Mouse (Mus musculus) liver (tissue): ENCODE data around the gene Calhm1.
A peak's percentile ranks its signal among the peaks of the same experiment; 100 is the strongest.

ENCODE experiments used
- DNase-seq: peaks from one replicate; pipeline ENCODE4 v3.0.0-alpha.2; 2020; ENCODE audit warnings: mixed read lengths

Calhm1 gene

DNA sequence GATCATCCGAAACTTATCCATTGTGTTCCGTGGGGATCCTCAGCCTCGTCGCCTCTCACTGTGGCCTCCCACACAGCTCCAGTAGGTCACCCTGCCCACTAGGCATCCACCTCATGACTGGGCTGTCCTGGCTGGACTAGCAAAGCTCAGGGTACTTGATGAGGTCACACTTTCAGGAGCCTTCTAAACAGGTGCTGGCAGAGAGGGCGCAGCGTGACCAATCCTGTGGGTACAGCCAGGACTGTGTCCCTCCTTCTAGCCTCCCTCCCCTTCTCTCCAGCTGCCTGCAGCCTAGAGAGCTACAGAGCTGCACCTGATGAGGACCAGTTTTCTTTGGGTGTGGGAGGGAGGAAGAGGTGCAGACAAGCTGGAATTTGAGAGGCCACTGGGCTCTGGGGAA, at the start of gene Calhm1:
Gene Calhm1, minus strand, starts transcription at position 101 of the 400 bp plus-strand sequence.
- DNase-seq = no peak

DNA sequence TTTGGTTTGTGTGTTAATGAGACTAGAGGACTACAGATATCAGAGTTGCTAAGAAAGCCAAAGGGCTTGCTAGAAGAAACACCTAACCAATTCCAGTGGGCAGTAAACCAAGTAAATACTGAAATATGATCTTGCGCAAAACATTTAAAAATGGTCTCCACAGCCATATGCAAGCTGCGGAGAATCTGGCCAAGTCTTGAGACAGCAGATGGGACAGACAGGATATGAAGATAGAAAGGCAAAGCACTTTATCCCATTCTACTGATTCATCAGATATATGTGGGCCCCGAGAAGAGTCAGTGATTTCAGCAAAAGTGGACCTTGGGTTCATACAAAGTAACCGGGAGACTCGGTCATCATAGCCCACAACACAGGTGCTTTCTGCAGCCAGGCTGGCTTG, 48.1 kb upstream of the Calhm1 start:
- DNase-seq = no peak

GRCm38 (mm10) chr19:47188515-47189128, 44.6 kb upstream of the Calhm1 start:
- no peak for DNase-seq

GRCm38 (mm10) chr19:47186514-47187275, 42.6 kb upstream of the Calhm1 start:
- no peak for DNase-seq

DNA sequence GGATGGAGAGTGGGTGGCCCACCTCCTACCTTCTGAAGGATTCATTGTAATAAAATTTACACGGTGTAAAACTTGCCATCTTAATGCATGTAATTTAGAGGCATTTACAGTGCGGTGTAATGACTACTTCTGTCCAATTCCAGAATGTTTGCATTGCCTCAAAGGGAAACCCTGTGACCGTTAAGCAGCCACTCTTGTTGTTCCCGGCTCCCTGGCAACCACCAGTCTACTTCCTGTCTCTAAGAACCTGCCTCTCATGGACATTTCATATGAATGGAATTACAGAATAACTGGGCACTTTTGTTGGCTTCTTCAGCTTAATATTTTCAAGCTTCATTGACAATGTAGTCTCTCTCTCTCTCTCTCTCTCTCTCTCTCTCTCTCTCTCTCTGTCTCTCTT, 40.7 kb upstream of the Calhm1 start:
- DNase-seq = no peak

- DNase-seq = no peak
Measured at GRCm38 (mm10) chr19:47184221-47184620, 40.2 kb upstream of the Calhm1 start.

GRCm38 (mm10) chr19:47180011-47180410, 36.0 kb upstream of the Calhm1 start:
- DNase-seq = no peak

DNA sequence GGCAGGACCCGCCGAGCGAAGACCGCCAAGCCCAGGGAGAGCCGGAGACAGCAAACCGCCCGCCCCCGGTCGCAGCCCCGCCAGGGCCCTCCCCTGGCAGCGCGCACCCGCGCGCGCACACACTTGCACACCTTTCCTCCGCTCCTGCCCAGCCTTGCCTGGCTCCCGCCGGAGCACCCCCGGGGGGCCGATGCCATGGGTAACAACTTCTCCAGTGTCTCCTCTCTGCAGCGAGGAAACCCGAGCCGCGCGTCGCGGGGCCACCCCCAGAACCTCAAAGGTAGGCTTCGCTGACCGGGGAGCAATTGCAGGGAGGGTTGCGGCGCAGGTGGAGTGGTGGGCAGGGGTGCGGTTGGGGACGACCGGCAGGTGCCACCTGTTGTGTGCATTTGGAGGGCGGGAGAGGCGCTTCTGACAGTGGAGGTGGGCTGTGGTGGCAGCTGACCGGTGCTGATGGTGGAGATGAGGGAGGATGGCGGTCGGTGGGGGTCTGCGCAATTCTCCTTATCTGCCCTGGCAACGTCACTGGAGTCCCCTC, 35.3 kb upstream of the Calhm1 start:
- no peak for DNase-seq

DNA sequence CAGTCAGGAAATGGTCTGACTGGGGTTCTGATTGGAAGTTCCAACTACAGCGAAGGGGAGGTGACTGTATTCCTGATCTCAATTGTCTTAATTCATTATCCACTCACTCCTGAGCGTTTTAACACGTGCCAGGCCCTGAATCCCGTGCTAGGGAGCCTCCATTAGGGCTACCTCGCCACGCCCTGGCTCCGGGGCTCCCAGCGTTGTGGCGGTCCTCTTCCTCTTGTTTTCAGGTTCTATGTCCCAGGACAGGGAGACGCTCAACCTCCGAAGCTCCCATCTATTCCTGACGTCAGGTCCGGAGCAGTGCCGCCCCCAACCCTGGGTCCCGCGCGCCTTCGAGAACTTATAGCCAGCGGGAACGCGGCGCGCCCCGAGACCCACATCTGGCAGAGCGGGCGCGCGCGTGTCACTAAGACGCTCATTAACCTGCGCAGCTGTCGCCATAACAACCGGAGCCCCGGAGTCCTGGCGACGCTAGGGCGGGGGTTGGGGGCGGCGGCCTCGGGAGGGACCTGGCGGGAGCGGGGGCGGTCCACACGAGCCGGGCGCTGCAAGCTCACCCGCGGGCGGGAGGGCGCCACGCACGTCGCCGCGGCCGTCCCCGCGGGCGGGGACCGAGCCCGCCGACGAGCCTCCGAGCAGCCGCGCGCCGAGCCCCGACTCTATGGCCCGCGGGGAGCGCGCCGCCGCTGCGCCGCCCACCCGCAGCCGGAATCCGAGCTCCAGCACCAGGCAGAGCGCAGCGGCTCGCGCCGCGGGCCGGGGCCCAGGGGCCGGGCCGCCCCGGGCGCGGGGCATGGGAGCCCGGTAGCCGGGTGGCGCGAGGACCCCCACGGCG, 34.6 kb upstream of the Calhm1 start, which contains the start of gene Neurl1a:
Gene Neurl1a, plus strand, starts transcription at position 390 of the 841 bp plus-strand sequence.
- DNase-seq = peak; percentile 26

- DNase-seq = no peak
Measured at GRCm38 (mm10) chr19:47178001-47178400, 33.9 kb upstream of the Calhm1 start.

- DNase-seq = no peak
Measured at GRCm38 (mm10) chr19:47176916-47177505, 33.0 kb upstream of the Calhm1 start.

- no peak for DNase-seq
Measured at GRCm38 (mm10) chr19:47175472-47175871, 31.4 kb upstream of the Calhm1 start.

DNA sequence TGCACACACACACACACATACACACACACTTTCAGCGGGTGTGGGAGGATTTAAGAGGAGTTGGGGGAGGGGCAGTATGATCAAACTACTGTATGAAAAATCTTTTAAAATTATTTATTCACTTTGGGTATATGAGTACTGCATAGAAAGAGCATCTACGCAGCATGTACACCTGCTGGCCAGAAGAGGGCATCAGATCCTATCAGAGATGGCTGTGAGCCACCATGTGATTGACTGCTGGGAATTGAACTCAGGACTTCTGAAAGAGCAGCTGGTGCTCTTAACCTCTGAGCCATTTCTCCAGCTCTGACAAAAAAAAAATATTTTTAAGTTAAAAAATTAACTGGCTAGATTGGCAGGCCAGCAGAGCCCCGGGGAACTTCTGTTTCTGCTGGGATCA, 30.5 kb upstream of the Calhm1 start:
- DNase-seq = no peak

GRCm38 (mm10) chr19:47168793-47169412, 24.8 kb upstream of the Calhm1 start:
- DNase-seq = peak; percentile 79

- DNase-seq = no peak
Measured at GRCm38 (mm10) chr19:47168223-47168622, 24.2 kb upstream of the Calhm1 start.

DNA sequence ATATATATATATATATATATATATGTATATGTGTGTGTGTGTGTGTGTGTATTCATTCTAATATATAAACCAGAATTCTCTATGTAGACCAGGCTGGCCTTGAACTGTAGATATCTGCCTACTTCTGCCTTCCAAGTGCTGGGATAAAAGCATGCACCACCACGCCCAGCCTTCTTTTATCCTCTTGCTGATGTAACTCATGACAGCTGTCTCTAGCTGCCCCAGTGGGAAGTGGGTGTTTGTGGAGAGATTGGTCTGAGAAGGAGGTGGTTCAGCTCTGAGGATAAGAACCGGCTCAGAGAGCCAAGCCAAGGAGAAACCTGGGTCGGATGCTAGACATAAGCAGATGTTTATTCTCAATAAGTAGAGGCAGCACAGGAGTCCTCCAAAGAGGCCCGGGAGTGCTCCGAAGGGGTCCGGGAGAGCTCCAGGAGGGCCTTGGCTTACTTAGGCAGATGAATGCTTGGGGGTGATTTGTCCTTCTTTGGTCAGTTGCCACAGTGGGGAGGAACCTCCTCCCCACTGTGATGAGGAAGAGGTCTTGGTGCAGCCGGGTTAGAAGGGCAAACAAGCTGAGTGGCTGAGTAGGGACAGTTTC, 23.7 kb upstream of the Calhm1 start:
- no peak for DNase-seq

GRCm38 (mm10) chr19:47166758-47167157, 22.7 kb upstream of the Calhm1 start:
- DNase-seq = no peak

- DNase-seq = no peak
Measured at GRCm38 (mm10) chr19:47163176-47163744, 19.2 kb upstream of the Calhm1 start.

- no peak for DNase-seq
Measured at GRCm38 (mm10) chr19:47161669-47162068, 17.6 kb upstream of the Calhm1 start.

GRCm38 (mm10) chr19:47157664-47158063, 13.6 kb upstream of the Calhm1 start, which contains the start of gene Calhm3:
Gene Calhm3, minus strand, starts transcription at chr19:47157764.
- no peak for DNase-seq

DNA sequence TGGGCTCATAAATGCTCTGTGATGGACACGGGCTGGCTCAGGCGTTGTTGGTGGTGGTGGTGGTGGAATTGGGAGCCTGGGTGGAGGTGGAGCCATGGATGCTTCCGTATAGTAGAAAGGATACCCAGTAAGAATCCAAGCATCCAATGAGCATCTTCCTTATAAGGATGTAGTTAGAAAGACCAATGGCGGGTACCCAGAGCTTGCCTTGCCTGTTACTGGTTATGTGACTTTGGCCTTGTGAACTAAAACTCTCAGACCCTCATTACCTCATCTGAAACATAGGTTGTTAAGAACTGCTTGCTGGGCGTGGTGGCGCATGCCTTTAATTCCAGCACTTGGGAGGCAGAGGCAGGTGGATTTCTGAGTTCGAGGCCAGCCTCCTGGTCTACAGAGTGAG, 9.7 kb upstream of the Calhm1 start:
- DNase-seq = no peak

DNA sequence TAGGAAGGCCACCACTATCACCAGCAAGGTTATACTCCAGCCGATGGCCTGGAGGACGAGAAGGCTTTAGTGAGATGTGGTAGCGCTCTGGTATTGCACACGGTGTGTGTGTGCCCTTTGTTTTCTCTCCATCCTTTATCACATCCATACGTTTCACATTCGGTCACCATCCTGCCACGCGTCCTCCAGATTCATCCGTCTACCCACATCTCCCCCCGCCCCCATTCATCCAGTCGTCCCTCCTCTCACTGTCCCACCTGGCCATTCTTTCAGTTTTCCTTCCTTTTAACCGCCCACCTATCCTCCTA, 8.0 kb upstream of the Calhm1 start:
- DNase-seq = no peak
